Mouse (Mus musculus): ENCODE data around the gene Cdhr4. TPM values are rescaled to one million over a fixed set of nuclear protein-coding genes. Genes with fewer than 3 reads are reported as not detected.

Gene Cdhr4
- total and polyA plus RNA-seq, 2 experiments from 2014 or later, result 0.91 to 1.2 TPM

DNA sequence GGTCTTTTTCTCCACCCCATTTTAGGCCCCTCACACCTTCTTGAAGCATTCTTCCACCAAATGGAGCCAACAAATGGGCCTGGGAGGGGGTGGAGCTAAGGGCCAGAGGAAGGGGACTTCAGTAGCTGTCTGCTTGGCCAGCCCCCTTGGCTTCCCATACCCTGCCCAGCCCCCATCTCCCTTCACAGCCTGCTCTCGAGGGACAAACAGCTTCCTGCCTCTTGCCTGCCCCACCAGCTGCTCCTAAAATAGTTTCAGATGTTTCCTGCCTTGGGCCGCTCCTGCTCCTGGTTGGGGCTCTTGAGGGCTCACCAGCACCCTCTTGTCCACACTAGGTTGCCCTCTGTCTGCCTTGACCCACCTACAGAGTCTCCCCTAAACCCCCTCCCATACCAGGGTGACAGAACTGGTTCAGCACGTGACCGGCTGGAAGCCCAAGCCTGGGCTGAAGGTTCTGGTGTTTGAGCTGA lies 8.8 kb upstream of the Cdhr4 start:
- Histone ChIP-seq H3K9ac (replicated peaks; ENCODE audit: low read length) (no peak overlapping the region), H3K9me3 (ENCODE audit: low read length) (no peaks in the 10 kb centered on the region), H3K27me3 (ENCODE audit: insufficient read depth, low read length) (no peaks in the 10 kb centered on the region), H3K4me3 (ENCODE audit: low read length) (no peak overlapping the region), H3K4me1 (ENCODE audit: insufficient read depth, low read length) (peaks cover 10% of the 10 kb centered on the region; the same call in 1 of the 2 replicates), H3K27ac (peak overlapping the region; percentile 79), H3K36me3 (ENCODE audit: insufficient read depth, low read length) (no peaks in the 10 kb centered on the region), H3K4me2 (ENCODE audit: low read depth, low read length) (peak overlapping the region; percentile 85; the same call in 1 of the 2 replicates)
- peak; percentile 51 for DNase-seq (ENCODE audit: low spot score)
- 44% methylated on average over 4 of the region's 4 CpGs for WGBS
- TF ChIP-seq CTCF (IDR thresholded peaks at IDR 0.05; ENCODE audit: low read depth), result no peak
- no peak for ATAC-seq

DNA sequence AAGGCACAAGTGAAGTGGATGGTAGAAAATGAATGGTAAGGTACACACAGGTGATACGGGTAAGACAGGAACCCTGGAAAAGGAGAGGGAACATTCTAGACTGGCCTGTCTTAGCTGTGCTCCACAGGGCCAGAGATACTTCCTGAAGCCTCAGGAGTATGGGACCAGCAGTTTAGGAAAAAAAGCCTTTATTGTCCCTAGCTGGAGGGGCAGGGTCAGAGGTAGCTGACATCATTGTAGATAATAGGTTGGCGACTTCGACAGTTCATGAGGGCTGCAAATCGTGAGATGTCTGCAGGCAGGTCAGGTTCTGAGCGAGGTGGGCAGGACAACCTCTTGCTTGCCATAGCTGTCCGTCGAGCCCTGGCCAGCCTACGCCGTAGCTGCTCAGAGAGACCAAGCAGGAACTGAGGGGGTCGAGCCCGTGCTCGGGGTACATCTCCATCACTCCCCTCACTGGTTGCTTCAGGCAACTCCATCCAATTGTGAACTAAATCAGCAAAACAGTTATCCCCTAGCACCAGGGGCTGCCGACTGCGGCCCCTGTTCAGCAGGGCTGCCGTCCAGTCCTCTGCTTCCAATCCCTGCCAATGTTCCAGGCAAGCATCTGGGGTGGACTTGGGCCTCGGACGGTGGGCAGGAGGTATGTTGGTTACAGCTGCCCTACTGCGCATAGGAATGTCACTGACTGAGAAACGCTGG lies 8.1 kb upstream of the Cdhr4 start:
- peak overlapping the region; percentile 85 for H3K4me2 ChIP-seq (ENCODE audit: low read depth, low read length)
- H3K9ac ChIP-seq (replicated peaks; ENCODE audit: low read length), result no peak overlapping the region
- 71% methylated on average over 19 of the region's 19 CpGs for WGBS
- DNase-seq (ENCODE audit: low spot score) (no peak), ATAC-seq (no peak)
- no peaks in the 10 kb centered on the region for H3K9me3 ChIP-seq (ENCODE audit: low read length)
- peak overlapping the region; percentile 64 for H3K4me3 ChIP-seq (ENCODE audit: low read length)
- peaks cover 10% of the 10 kb centered on the region; the same call in 1 of the 2 replicates for H3K4me1 ChIP-seq (ENCODE audit: insufficient read depth, low read length)
- H3K27me3 ChIP-seq (ENCODE audit: insufficient read depth, low read length), result no peaks in the 10 kb centered on the region
- TF ChIP-seq CTCF (IDR thresholded peaks at IDR 0.05; ENCODE audit: low read depth), result no peak
- H3K36me3 ChIP-seq (ENCODE audit: insufficient read depth, low read length), result no peaks in the 10 kb centered on the region
- H3K27ac ChIP-seq, result peak overlapping the region; percentile 79

DNA sequence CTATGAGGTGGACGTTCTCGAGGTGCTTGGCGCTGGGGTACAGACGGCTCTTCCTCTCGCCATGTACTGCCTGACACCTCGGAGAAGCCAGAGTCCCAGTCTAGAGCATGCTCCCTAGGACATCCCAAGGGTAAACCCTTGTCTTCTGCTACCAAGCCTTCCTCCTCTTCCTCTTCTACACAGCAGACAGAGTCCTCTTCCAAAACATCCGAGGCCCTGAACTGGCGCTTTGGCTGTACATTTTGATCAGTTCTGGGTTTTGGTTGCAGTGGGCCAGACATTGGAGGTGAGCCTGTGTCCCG lies 7.6 kb upstream of the Cdhr4 start:
- WGBS, result 70% methylated on average over 9 of the region's 9 CpGs
- H3K4me3 ChIP-seq (ENCODE audit: low read length), result peak overlapping the region; percentile 64
- peak overlapping the region; percentile 56; the same call in 1 of the 2 replicates for H3K9ac ChIP-seq (replicated peaks; ENCODE audit: low read length)
- DNase-seq (ENCODE audit: low spot score) (no peak), ATAC-seq (no peak)
- H3K4me1 ChIP-seq (ENCODE audit: insufficient read depth, low read length), result peaks cover 10% of the 10 kb centered on the region; the same call in 1 of the 2 replicates
- H3K9me3 ChIP-seq (ENCODE audit: low read length), result no peaks in the 10 kb centered on the region
- no peaks in the 10 kb centered on the region for H3K36me3 ChIP-seq (ENCODE audit: insufficient read depth, low read length)
- TF ChIP-seq CTCF (IDR thresholded peaks at IDR 0.05; ENCODE audit: low read depth), result no peak
- H3K4me2 ChIP-seq (ENCODE audit: low read depth, low read length), result peak overlapping the region; percentile 85
- no peaks in the 10 kb centered on the region for H3K27me3 ChIP-seq (ENCODE audit: insufficient read depth, low read length)
- peak overlapping the region; percentile 79; the same call in 1 of the 2 replicates for H3K27ac ChIP-seq

DNA sequence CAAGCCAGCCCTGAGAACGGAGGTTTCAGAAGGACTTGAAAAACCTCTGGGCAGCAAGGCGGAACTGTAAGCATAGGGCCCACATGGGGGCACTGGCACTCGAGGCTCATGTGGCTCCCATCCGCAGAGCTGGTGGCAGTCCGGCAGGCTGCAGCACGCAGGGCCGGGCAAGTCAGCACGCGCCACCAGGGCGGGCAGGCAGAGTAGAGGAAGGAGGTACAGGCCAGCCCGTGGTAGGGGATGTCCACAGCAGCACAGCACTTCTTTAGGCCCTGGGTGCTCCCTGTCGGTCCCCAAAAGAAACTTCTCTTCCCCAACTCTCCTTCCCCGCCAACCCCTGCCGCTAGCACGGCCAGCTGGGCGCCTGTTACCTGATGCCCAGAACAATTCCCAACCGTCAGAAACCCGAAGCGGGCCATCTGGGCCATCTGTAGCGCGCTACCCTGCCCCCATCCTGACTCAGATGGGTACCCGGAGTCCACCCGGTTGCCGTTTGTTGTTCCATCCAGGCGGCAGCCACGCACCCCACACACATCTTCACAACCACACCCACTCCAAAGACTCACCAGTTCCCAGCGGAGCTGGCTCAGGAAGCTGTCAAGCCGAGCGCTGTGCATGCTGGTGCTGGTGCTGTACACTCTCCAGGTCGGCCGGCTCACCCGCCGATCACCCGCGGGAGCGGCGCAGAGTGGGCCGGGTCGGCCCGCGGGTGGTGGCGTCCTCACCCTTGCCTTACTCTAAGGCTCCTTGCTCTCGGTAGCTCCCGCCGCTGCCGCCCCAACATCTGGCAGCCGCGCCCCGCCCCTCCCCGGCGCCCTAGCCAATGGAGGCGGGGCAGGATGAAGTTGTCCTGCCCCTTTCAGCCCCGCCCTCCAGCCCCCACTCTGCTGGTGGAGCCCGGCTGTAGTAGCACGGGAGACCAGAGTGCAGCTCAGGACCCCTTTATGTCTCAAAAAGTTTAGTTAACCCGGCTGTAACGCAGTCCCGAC lies 6.9 kb upstream of the Cdhr4 start, which contains the start of gene Inka1:
TSS of gene Inka1 (minus strand) at position 749 of the 989 bp plus-strand sequence.
- H3K36me3 ChIP-seq (ENCODE audit: insufficient read depth, low read length), result no peaks in the 10 kb centered on the region
- H3K4me1 ChIP-seq (ENCODE audit: insufficient read depth, low read length), result peaks cover 10% of the 10 kb centered on the region; the same call in 1 of the 2 replicates
- peak within 1 kb of the TSS; percentile 79; the same call in 1 of the 2 replicates for H3K27ac ChIP-seq
- no peaks in the 10 kb centered on the region for H3K27me3 ChIP-seq (ENCODE audit: insufficient read depth, low read length)
- TF ChIP-seq CTCF (IDR thresholded peaks at IDR 0.05; ENCODE audit: low read depth), result peak; percentile 48
- under 1% methylated on average over 57 of the region's 58 CpGs for whole genome bisulfite sequencing
- H3K4me2 ChIP-seq (ENCODE audit: low read depth, low read length), result peak within 1 kb of the TSS; percentile 85
- no peaks in the 10 kb centered on the region for H3K9me3 ChIP-seq (ENCODE audit: low read length)
- DNase-seq (ENCODE audit: low spot score) (peak; percentile 75), ATAC-seq (peak; percentile 46)
- H3K9ac ChIP-seq (replicated peaks; ENCODE audit: low read length), result peak within 1 kb of the TSS; percentile 56
- peak within 1 kb of the TSS; percentile 64 for H3K4me3 ChIP-seq (ENCODE audit: low read length)

DNA sequence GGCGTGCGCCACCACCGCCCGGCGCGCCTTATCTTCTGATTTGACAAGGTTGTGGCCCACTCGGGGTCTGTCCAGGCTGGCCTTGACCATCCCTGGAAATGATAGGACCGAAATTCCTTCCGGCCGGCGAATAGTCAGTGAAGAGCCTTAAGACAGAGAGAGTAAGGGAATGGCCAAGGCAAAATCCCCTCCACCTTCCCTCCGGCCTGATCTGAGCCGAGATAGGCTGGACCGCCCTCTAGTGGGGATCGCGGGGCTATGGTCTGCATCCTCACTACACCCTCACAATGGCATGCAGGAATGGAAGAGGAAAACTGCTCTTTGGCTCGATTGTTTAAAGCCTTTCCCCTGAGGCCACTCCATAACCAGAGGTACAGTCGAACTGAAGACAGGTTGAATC lies 5.9 kb upstream of the Cdhr4 start:
- Histone ChIP-seq H3K36me3 (ENCODE audit: insufficient read depth, low read length) (no peaks in the 10 kb centered on the region), H3K4me2 (ENCODE audit: low read depth, low read length) (peak overlapping the region; percentile 85), H3K9me3 (ENCODE audit: low read length) (no peaks in the 10 kb centered on the region), H3K9ac (replicated peaks; ENCODE audit: low read length) (no peak overlapping the region), H3K27me3 (ENCODE audit: insufficient read depth, low read length) (no peaks in the 10 kb centered on the region), H3K4me3 (ENCODE audit: low read length) (peak overlapping the region; percentile 64; the same call in 1 of the 2 replicates), H3K27ac (no peak overlapping the region), H3K4me1 (ENCODE audit: insufficient read depth, low read length) (peaks cover 10% of the 10 kb centered on the region; the same call in 1 of the 2 replicates)
- TF ChIP-seq CTCF (IDR thresholded peaks at IDR 0.05; ENCODE audit: low read depth), result peak; percentile 95
- peak; percentile 72 for ATAC-seq
- peak; percentile 91 for DNase-seq (ENCODE audit: low spot score)
- 5% methylated on average over 18 of the region's 18 CpGs for WGBS

DNA sequence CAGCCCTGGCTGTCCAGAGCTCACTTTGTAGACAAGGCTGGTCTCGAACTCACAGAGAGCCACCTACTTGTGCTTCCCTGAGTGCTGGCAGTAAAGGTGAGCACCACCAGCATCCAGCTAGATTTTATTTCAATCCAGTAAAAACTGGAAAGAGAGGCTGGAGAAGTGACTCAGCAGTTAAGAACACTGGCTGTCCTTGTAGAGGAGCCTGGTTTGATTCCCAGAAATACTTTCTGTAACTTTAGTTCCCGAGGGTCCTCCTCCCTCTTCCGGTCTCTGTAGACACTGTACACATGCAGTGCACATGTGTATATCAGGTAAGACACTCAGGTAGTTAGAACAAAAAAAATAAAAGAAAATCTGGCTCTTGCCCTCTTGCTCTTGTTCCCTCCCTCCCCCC lies 4.3 kb upstream of the Cdhr4 start:
- no peaks in the 10 kb centered on the region for H3K36me3 ChIP-seq (ENCODE audit: insufficient read depth, low read length)
- H3K9me3 ChIP-seq (ENCODE audit: low read length), result no peaks in the 10 kb centered on the region
- H3K9ac ChIP-seq (replicated peaks; ENCODE audit: low read length), result no peak overlapping the region
- peaks cover 6% of the 10 kb centered on the region; the same call in 1 of the 2 replicates for H3K4me1 ChIP-seq (ENCODE audit: insufficient read depth, low read length)
- no peak overlapping the region for H3K27ac ChIP-seq
- no peak overlapping the region for H3K4me3 ChIP-seq (ENCODE audit: low read length)
- TF ChIP-seq CTCF (IDR thresholded peaks at IDR 0.05; ENCODE audit: low read depth), result no peak
- DNase-seq (ENCODE audit: low spot score), result no peak
- 71% methylated on average over 3 of the region's 3 CpGs for WGBS
- no peak for ATAC-seq
- no peaks in the 10 kb centered on the region for H3K27me3 ChIP-seq (ENCODE audit: insufficient read depth, low read length)
- H3K4me2 ChIP-seq (ENCODE audit: low read depth, low read length), result no peak overlapping the region

Data from hindbrain, postnatal 0 days (tissue).